Mouse (Mus musculus) R1 (cell line): ENCODE measurements around the gene Fbf1.
"Not testable (repeated sequence)": the region's sequence is repeated elsewhere in the genome, so short reads cannot be mapped to it uniquely, and the experiment has no call there.

Source experiments
- DNase-seq: peaks from one replicate; pipeline ENCODE4 v3.0.0-alpha.2; 2018; ENCODE audit warnings: low read depth, low spot score

Gene Fbf1

GRCm38 (mm10) chr11:116107777-116108285 lies 60.1 kb downstream of the Fbf1 start:
- no peak for DNase-seq

- no peak for DNase-seq
Observed at GRCm38 (mm10) chr11:116106963-116107776, 60.8 kb downstream of the Fbf1 start.

- DNase-seq: peak; percentile 66
Observed at GRCm38 (mm10) chr11:116106154-116106962, 61.6 kb downstream of the Fbf1 start.

GRCm38 (mm10) chr11:116105065-116105464 lies 62.9 kb downstream of the Fbf1 start:
- DNase-seq: no peak

GRCm38 (mm10) chr11:116104006-116104646 lies 63.8 kb downstream of the Fbf1 start:
- DNase-seq: peak; percentile 84

GRCm38 (mm10) chr11:116103572-116103971 lies 64.4 kb downstream of the Fbf1 start:
- DNase-seq: no peak

DNA sequence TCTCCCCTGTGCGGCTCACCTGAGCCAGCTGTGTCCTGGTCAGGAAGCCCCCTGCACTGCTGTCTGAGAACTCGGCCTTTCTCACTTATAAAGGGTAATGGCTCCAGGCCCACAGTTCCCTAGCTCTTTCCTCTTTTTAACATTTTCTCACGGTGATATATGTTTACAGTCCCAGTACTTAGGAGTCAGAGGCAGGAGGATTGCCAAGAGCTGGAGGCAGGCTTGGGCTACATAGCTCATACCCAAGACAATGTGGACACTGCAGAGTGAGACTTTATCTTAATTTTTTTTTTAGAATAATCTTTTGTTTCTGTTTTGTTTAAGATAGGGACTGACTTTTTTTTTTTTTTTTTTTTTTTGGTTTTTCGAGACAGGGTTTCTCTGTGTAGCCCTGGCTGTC lies 65.5 kb downstream of the Fbf1 start:
- no peak for DNase-seq

GRCm38 (mm10) chr11:116101931-116102381 lies 66.0 kb downstream of the Fbf1 start:
- DNase-seq: no peak

GRCm38 (mm10) chr11:116100839-116101238 lies 67.1 kb downstream of the Fbf1 start:
- DNase-seq: no peak

GRCm38 (mm10) chr11:116100385-116100784 lies 67.6 kb downstream of the Fbf1 start:
- no peak for DNase-seq

DNA sequence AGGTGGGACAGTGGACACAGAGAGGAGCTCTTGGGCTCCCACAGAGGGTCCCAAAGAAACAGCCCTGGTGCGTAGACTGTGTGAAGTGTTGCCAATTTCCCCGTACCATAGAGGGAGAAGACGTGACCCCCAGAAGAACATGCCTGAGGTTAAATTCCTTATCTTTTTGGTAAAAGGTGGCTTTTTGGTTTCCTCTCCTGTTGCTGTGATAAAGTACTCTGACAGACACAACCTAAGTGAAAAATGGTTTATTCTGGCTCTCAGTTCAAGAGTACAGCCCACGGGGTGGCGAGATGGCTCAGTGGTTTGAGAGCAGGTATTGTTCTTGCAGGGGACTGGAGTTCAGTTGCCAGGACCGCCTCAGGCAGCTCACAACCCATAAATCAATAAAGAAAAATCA lies 68.5 kb downstream of the Fbf1 start:
- DNase-seq: no peak

DNA sequence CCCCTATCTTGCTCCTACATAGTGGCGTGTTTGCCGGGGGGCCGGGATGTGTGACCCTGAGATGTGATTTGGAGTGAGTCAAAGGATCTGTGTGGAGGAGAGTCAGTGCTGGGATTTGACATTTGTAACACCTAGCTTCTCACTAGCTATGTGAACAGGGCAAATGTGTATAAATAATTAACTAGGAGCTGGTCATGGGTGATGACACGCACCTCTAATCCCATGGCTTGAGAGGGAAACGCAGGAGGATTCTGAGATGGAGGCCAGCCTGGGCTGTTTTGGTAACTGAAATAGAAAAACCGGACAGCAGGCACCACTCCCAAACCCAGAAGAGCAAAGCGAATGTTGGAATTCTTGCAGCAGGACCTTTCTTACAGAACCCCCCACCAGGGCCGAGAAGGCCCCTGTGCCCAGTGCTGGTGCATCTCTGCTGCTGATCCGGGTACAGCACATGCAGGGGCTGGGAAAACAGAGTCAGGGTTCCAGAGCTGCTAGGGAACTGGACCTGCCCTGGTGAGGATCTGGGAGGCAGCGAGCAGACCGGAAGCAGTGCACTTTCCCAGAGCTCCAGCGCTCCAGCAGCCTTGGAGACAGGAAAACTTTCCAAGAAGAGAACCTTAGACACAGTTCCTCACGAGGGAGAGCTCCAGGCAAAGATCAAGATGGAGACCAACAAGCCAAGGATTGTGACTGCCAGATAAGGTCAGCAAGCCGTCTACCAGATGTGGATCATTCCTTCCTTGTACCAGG lies 69.1 kb downstream of the Fbf1 start:
- DNase-seq: no peak

DNA sequence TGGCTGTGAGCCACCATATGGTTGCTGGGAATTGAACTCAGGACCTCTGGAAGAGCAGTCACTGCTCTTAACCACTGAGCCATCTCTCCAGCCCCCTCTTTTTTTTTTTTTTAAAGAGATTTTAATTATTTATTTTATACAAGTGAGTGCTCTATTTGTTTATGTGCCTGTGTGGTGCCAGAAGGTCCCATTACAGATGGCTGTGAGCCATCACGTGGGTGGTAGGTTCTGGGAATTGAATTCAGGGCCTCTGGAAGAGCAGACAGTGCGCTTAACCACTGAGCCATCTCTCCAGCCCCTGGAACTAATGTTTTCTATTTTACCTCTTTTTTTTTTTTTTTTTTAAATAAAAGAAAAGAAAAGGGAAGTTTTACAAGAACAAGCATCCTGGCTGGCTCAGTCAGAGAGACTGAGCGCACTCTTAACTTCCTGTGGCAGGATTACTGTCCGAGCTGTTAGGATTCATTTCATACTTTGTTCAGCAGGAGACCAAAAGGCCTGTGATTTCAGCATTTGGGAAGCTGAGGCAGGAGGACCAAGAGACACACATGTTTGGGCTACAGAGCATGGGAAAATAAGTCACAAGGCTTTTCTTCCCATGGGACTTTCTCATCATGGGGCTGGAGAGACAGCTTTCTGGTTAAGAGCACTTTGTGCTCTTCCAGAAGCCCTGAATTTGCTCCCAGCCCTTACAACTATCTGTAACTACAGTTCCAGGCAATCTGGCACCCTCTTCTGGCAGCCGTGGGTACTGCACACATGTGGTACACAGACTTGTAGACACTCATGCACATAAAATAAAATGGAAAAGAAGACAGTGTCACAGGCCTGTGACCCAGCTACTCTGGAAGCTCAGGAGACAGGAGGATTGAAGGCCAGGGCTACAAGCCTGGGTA lies 71.5 kb downstream of the Fbf1 start:
- DNase-seq: peak; percentile 97

DNA sequence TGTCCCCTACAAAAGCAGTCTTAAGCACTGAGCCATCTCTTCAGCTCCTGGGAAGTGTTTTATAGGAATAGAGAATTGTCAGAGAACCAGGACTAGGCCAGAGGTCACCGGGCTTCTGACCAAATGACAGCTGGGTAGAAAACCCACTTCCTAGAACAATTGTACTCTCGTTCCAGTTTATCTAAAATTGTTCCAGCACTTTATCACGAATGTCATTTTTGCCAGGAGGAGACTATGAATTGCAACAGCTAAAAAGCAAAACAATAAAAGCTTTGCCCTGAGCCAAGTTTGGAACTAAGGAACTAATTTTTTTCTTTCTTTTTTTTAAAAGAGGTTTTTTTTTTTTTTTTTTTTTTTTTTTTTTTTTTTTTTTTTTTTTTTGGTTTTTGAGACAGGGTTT lies 72.4 kb downstream of the Fbf1 start:
- no peak for DNase-seq

GRCm38 (mm10) chr11:116093771-116094565 lies 74.0 kb downstream of the Fbf1 start:
- DNase-seq: no peak

- not testable (repeated sequence) for DNase-seq
Observed at GRCm38 (mm10) chr11:116092959-116093358, 75.0 kb downstream of the Fbf1 start.
